Mouse (Mus musculus) erythroblast, embryonic 14.5 days (primary cell): ENCODE measurements around the gene Ppp5c. TPM values are rescaled to one million over a fixed set of nuclear protein-coding genes. Genes with fewer than 3 reads are reported as not detected.
A peak's percentile ranks its signal among the peaks of the same experiment; 100 is the strongest.
"Not testable (repeated sequence)": the region's sequence is repeated elsewhere in the genome, so short reads cannot be mapped to it uniquely, and the experiment has no call there.

ENCODE experiments used
- H3K27me3 ChIP-seq: 2 replicates; pipeline ENCODE4 v1.6.1; 2012; ENCODE audit warnings: inconsistent platforms; ENCODE audit not compliant: control insufficient read depth
- H3K36me3 ChIP-seq: 2 replicates; pipeline ENCODE4 v1.6.1; 2012; ENCODE audit warnings: mild to moderate bottlenecking, inconsistent platforms; ENCODE audit not compliant: control insufficient read depth
- H3K4me1 ChIP-seq: 2 replicates; pipeline ENCODE4 v1.6.1; 2012; ENCODE audit warnings: inconsistent platforms; ENCODE audit not compliant: control insufficient read depth
- H3K4me3 ChIP-seq: replicated peaks from 2 replicates; pipeline ENCODE3; 2012; ENCODE audit warnings: moderate library complexity, mild to moderate bottlenecking, inconsistent platforms
- H3K9me3 ChIP-seq: 2 replicates; pipeline ENCODE4 v1.6.1; 2012; ENCODE audit warnings: low read length, inconsistent platforms, mixed read lengths; ENCODE audit not compliant: control insufficient read depth
- GATA1 ChIP-seq: IDR thresholded peaks from 2 replicates; pipeline ENCODE4 v1.6.1; 2012; ENCODE audit warnings: low read length, inconsistent platforms, mixed read lengths
- TAL1 ChIP-seq: IDR thresholded peaks from 3 replicates; pipeline ENCODE4 v1.6.1; 2012; ENCODE audit warnings: low read length, inconsistent platforms, mixed read lengths
- polyA plus RNA-seq: library from polyadenylated mRNA; stranded (reverse); fragments of >175 nt; gene quantifications from 2 replicates; pipeline ENCODE4 v1.2.3, GENCODE M21; 2012

The Ppp5c gene
- polyA plus RNA-seq, result 7.3 and 7.7 TPM in 2 replicates

GRCm38 (mm10) chr7:17027588-17028343 lies at the start of gene Ppp5c:
Gene Ppp5c, minus strand, starts transcription at chr7:17027924.
- Histone ChIP-seq H3K4me3 (peak within 1 kb of the TSS; percentile 79), H3K27me3 (no peaks in the 10 kb centered on the region), H3K4me1 (peaks cover 63% of the 10 kb centered on the region), H3K36me3 (peaks cover 61% of the 10 kb centered on the region), H3K9me3 (no peaks in the 10 kb centered on the region)
- TF ChIP-seq GATA1, result no peak
- TF ChIP-seq TAL1, result no peak

GRCm38 (mm10) chr7:17076542-17076941 lies 48.8 kb upstream of the Ppp5c start:
- Histone ChIP-seq H3K4me3 (no peak overlapping the region), H3K9me3 (no peaks in the 10 kb centered on the region)

GRCm38 (mm10) chr7:17073904-17074615 lies 46.3 kb upstream of the Ppp5c start, which contains the start of gene Psg16:
Gene Psg16, plus strand, starts transcription at chr7:17074040.
- no peaks in the 10 kb centered on the region for H3K36me3 ChIP-seq
- peak; percentile 51; the same call in 1 of the 2 replicates for TF ChIP-seq GATA1
- peak; percentile 69 for TF ChIP-seq TAL1
- H3K9me3 ChIP-seq, result no peaks in the 10 kb centered on the region
- peaks cover 16% of the 10 kb centered on the region for H3K27me3 ChIP-seq
- H3K4me1 ChIP-seq, result peaks cover 13% of the 10 kb centered on the region
- H3K4me3 ChIP-seq, result peak within 1 kb of the TSS; percentile 59

More at GRCm38 (mm10) chr7:17076542-17076941, 48.8 kb upstream of the Ppp5c start:
- no peak for TF ChIP-seq TAL1
- TF ChIP-seq GATA1, result no peak
- Histone ChIP-seq H3K4me1 (peaks cover 13% of the 10 kb centered on the region), H3K27me3 (peaks cover 6% of the 10 kb centered on the region), H3K36me3 (no peaks in the 10 kb centered on the region)

- TF ChIP-seq TAL1 (no peak), GATA1 (no peak)
- H3K4me1 ChIP-seq, result peaks cover 13% of the 10 kb centered on the region
- no peaks in the 10 kb centered on the region for H3K36me3 ChIP-seq
- H3K4me3 ChIP-seq, result peak overlapping the region; percentile 59
- peaks cover 20% of the 10 kb centered on the region for H3K27me3 ChIP-seq
- no peaks in the 10 kb centered on the region for H3K9me3 ChIP-seq
Observed at GRCm38 (mm10) chr7:17073513-17073903, 45.8 kb upstream of the Ppp5c start.

GRCm38 (mm10) chr7:17067651-17068050 lies 39.9 kb upstream of the Ppp5c start:
- H3K4me1 ChIP-seq, result peaks cover 15% of the 10 kb centered on the region
- not testable (repeated sequence) for H3K36me3 ChIP-seq, H3K9me3 ChIP-seq, H3K4me3 ChIP-seq
- peaks cover 27% of the 10 kb centered on the region for H3K27me3 ChIP-seq

GRCm38 (mm10) chr7:17067000-17067399 lies 39.3 kb upstream of the Ppp5c start:
- Histone ChIP-seq H3K4me3 (no peak overlapping the region), H3K9me3 (no peaks in the 10 kb centered on the region), H3K36me3 (no peaks in the 10 kb centered on the region), H3K4me1 (peaks cover 22% of the 10 kb centered on the region), H3K27me3 (peaks cover 32% of the 10 kb centered on the region)
- TF ChIP-seq TAL1 (no peak), GATA1 (no peak)

- Histone ChIP-seq H3K36me3 (no peaks in the 10 kb centered on the region), H3K4me1 (peaks cover 28% of the 10 kb centered on the region), H3K27me3 (peaks cover 37% of the 10 kb centered on the region), H3K4me3 (no peak overlapping the region), H3K9me3 (no peaks in the 10 kb centered on the region)
- TF ChIP-seq TAL1 (no peak), GATA1 (no peak)
Observed at GRCm38 (mm10) chr7:17066412-17066811, 38.7 kb upstream of the Ppp5c start.

GRCm38 (mm10) chr7:17065620-17066019 lies 37.9 kb upstream of the Ppp5c start:
- peaks cover 36% of the 10 kb centered on the region for H3K4me1 ChIP-seq
- H3K36me3 ChIP-seq, result no peaks in the 10 kb centered on the region
- TF ChIP-seq TAL1, result no peak
- TF ChIP-seq GATA1, result no peak
- H3K9me3 ChIP-seq, result no peaks in the 10 kb centered on the region
- H3K4me3 ChIP-seq, result no peak overlapping the region
- peaks cover 33% of the 10 kb centered on the region for H3K27me3 ChIP-seq

- peaks cover 63% of the 10 kb centered on the region for H3K4me1 ChIP-seq
- TF ChIP-seq TAL1 (no peak), GATA1 (no peak)
- peaks cover 27% of the 10 kb centered on the region for H3K27me3 ChIP-seq
- H3K36me3 ChIP-seq, result no peaks in the 10 kb centered on the region
- peak overlapping the region; percentile 19 for H3K4me3 ChIP-seq
- H3K9me3 ChIP-seq, result no peaks in the 10 kb centered on the region
Observed at GRCm38 (mm10) chr7:17062845-17063244, 35.1 kb upstream of the Ppp5c start.
